Mouse (Mus musculus): ENCODE results near the gene Tmem156.
"Not testable (repeated sequence)": the region's sequence is repeated elsewhere in the genome, so short reads cannot be mapped to it uniquely, and the experiment has no call there.

Gene Tmem156

DNA sequence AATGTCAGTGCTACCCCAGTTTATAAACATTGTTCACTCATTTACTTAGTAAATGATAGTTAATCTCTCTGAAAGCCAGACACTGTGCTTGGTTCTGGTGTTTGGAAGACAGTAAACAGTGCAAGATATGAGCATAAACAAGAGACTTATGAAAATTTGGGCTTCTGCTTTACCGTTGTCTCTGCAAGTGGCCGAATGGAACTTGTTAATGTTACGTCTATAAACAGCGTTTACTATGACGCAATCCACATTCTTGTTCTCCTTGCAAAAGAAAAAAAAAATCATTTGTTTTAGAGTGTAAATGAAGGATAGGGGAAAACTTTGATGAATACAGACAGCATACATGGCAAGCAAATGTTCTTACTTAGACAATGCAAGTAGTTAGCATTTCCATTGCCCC lies at the start of gene Tmem156:
Gene Tmem156, minus strand, starts transcription at position 212 of the 400 bp plus-strand sequence.
- CTCF ChIA-PET: interaction anchor here (0.6 kb wide), 1 partner anchor 11 kb away, joined by 15 read pairs; no protein-coding TSS in a partner anchor

DNA sequence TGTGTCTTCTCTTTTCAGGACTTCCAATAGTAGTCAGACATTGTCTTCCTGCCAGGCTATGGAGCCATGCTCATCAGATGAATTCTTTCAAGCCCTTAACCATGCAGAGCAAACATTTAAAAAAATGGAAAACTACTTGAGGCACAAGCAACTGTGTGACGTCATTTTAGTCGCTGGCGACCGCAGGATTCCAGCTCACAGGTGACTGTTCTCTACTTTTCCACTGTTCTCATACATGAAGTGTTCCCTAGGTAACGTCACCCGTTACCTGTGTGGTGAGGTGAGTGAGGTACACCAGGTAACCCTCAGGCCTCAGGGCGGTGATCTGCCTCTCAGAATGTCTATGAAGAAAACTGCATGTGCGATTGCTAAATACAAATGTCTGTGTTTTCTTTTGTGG lies 49.3 kb upstream of the Tmem156 start:
- CTCF ChIA-PET: no interaction called here

DNA sequence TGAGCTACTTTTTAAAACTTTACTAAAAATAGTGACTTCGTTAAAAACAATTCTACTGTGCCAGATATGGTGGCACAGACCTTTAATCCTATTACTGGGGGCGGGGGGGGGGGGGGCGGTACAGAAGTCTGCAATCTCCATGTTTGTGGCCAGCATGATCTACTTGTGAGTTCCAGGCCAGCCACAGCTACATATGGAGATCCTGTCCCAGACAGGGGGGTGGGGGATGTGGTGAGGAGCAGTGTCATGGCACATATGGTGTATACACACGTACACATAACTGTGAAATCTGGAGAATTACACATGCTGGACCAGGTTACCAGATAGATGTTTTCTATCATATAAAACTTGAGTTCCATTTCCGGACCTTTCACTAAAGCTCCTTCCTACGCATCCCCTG lies 45.1 kb upstream of the Tmem156 start:
- CTCF ChIA-PET: interaction anchor here (0.7 kb wide), 1 partner anchor 14 kb away, joined by 14 read pairs; no protein-coding TSS in a partner anchor

DNA sequence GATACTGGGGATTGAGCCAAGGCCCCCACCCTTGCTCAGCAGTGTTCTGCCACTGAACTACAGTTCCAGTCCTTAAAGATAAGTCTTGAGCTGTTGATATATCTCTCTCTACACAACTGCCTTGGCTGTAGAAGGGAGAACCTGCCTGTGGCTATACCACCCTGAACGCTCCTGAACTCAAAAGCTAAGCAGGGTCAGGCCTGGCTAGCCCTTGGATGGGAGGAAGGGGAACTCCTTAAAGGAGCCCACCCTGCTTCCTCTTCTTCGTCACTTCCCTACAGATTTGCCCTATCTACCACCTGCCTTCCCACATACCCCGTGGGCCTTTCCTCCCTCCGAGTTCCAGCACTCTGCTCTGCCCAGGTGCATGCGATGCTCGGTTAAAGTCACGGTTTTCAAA lies 44.2 kb upstream of the Tmem156 start:
- CTCF ChIA-PET: no interaction called here

DNA sequence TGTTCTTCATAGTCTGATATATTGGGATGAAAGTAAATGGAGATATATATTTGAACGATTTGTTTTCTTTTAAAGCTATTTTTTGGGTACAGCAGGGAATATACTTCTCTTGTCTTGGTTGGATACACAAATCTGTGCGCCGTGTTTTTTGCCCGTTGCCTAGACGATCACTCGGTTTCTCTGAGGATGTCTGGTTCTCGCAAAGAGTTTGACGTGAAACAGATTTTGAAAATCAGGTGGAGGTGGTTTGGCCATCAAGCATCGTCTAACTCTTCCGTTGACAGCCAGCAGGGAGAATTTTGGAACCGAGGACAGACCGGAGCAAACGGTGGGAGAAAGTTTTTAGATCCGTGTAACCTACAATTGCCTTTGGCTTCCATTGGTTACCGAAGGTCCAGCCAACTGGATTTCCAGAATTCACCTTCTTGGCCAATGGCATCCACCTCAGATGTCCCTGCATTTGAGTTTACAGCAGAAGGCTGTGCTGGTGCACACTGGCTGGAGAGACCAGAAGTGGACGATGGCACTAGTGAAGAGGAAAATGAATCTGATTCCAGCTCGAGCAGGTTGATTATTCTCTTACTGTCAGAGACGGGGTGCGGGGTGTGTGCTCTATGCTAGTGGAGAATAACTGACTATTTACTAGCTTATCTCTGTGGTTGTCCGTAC lies 39.4 kb upstream of the Tmem156 start:
- CTCF ChIA-PET: no interaction called here

DNA sequence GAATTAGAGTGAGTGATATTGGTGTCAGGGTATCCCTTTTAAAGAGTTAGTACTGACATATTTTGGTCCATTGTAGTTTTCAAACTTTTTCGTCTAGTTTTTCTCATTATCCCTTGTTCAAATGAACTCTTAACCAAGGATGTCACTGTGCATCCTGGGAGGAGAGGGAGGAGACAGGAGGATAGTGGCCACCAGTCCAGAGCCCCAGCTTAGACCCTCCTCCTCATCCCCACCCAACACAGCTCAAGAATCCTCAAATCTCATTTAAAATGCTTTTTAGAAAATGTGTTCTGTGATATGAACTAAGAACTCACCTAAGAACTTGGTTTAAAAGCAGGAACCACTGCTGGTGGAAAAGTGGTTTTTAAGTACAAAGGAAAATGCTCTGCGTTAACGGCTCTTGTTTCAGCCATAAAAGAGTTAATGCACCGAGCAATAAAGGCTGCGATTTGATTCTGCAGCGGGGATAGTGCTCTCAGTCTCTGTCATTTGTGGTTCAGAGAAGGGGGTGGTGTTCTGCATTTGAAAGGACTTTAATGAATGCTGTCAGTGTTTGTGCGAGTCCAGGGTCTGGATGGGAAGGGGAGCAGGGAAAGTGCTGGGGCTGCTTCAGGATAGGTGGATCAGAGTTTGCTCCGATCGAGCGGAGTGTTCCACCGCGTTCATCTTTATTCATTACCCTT lies 38.7 kb upstream of the Tmem156 start:
- CTCF ChIA-PET: no interaction called here

DNA sequence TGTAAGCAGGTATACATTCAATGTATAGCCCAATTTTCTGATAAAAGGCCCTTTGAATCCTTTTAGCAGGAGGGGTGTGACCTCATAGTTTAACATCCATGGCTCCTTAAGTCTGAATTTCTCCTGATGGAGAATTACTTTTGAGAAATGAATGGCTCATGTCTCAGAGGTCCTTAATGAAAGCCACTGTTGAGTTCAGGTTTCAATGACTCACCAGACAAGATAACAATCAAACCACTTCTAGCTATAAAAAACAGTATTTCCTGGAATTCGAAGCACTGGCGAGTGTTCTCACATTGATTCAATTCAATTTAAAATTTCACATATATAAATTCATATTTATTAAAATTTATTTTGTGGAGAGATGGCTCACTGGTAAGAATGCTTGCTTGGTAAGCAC lies 36.5 kb upstream of the Tmem156 start:
- CTCF ChIA-PET: no interaction called here

DNA sequence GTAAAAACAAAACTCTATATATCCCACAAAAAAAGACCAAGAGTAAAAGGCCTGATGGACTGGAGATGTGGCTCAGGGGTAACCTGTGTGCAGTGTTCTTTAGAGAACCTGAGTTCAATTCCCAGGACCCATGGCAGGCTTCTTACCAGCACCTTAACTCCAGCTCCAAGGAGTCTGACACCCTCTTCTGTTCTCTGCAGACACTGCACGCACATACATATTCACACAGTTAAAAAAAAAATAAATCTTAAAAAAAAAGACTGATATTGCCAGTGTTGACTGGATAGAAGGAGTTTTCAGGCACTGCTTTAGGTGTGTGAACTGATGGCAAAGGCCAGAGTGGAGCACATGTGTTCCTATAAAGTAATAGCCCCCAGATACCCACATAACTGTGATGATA lies 34.2 kb upstream of the Tmem156 start:
- CTCF ChIA-PET: no interaction called here

DNA sequence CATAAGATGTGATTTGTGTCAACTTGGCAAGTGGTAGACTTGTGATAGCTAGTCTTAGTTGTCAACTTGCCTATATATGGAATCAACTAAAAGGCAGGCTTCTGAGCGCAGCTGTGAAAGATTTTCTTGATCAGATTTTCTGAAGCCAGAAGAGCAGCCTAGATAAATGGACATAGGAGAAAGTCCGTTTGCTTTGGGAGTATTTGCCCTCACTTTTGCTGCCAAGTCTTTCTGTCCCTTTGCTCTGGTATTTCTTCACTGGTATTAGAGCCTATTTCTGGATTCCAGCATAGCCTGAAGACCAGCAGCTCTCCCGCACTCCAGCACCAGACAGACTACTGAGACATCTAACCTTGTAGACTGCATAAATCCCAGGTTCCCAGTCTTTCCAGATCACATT lies 30.7 kb upstream of the Tmem156 start:
- CTCF ChIA-PET: interaction anchor here (0.7 kb wide), 1 partner anchor 14 kb away, joined by 14 read pairs; no protein-coding TSS in a partner anchor

DNA sequence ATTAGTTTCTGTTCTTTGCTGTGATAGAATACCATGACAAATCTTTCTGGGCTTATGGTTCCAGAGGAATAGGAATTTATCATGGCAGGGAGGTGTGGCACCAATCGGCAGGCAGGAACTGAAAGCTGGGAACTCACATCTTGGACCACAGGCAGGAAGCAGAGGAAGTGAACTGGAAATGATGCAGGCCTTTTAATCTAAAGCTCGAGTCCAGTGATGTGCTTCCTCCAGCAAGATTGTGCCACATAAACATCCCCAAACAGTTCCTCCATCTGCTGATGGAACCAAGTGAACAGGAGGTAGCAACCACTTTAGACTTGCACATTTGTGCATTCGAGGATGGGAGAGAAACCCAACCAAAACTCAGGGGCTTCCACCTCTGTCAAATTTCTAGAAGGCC lies 28.0 kb upstream of the Tmem156 start:
- CTCF ChIA-PET: no interaction called here

DNA sequence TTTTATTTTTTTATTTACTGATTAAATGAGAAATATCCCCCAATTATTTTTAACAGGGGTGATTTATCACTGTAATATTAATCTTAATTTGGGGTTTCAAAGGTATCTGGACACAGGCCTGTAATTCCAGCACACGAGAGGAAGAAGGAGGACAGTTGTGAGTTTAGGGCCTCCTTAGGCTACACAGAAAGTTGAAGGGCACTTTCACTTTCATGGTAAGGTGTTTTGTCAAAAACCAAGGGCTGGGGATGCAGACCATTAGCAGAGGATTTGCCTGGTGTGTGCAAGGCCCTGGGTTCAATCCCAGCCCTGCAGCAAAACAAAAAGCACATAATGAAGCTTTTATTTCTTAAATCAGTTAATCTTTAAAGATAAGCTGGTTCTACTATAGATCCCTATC lies 27.6 kb upstream of the Tmem156 start:
- CTCF ChIA-PET: no interaction called here

DNA sequence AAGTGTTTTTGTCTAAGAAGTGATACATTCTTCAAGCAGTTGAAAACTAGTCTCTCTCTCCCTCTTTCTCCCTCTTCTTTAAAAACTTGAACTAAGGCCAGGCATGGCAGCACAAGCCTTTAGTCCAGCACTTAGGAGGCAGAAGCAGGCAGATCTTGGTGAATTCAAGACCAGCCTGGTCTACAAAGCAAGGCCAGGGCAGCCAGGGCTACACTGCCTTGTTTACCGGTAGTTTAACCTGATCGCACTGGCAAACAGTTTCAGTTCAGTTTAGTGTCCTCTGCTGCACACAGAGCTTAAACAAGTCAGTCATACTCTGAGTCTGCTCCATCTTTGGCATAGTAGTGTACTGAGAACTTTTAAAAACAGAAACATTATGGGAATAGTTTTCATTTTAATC lies 24.9 kb upstream of the Tmem156 start:
- CTCF ChIA-PET: no interaction called here

DNA sequence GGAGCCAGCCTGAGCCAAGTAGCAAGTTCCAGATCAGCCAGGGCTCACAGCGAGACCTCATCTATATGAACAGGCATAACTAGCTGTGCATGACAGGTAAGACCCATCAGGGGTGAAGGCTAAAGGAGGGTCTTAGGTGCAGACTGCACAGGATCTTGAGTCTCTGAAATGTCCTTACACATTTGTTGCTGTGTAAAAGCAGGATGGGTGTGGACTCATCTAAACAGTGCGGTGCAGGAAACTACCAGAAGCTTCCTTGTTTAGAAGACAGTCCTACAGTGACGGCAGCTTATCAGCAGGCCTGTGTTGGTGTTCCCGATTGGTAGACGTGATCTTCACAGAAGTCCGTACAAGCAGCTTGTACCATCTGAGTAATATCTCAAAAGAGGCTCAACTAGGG lies 21.4 kb upstream of the Tmem156 start:
- CTCF ChIA-PET: interaction anchor here (0.5 kb wide), 1 partner anchor 242 kb away, joined by 3 read pairs; no protein-coding TSS in a partner anchor

DNA sequence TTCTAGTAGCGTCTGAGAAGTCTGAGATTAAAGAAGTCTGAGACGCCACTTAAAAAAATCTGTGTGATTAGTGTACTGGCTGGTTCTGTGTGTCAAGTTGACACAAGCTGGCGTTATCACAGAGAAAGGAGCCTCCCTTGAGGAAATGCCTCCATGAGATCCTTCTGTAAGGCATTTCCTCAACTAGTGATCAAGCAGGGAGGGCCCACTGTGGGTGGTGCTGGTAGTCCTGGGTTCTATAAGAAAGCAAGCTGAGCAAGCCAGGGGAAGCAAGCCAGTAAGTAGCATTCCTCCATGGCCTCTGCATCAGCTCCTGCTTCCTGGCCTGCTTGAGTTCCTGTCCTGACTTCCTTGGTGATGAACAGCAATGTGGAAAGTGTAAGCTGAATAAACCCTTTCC lies 20.3 kb upstream of the Tmem156 start:
- CTCF ChIA-PET: not testable (repeated sequence)

DNA sequence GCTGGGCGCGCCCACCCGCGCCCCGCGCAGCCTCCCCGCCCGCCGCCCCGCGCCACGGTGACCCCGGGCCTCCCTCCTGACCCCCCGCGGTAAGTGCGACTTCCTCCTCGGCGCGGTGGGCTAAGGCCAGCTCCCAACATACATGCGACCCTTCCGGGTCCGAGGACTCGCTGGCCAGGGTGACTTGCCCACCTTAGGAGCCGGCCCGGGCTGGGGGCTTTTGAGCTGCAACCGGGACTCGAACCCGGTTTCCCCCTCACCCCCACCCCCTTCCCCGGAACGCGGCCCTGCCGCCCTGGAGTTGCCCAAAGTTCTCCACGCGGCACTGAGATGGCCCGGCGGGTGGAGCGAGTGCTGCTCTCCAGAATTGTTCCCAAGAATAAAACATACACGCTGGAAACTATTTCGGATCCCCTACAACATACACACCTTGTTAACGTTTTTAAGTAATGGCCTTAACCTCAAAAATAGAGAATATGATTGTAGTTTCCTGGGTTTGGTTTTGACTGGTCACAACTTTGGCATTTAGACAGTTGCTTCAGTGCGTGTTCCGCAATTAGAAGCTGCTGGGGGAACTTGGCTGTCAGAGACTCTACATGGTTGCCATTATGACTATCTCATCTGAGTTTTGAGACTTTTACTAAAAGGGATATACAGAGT lies 16.0 kb upstream of the Tmem156 start:
- CTCF ChIA-PET: interaction anchor here (0.5 kb wide), 1 partner anchor 472 kb away, joined by 3 read pairs; no protein-coding TSS in a partner anchor

DNA sequence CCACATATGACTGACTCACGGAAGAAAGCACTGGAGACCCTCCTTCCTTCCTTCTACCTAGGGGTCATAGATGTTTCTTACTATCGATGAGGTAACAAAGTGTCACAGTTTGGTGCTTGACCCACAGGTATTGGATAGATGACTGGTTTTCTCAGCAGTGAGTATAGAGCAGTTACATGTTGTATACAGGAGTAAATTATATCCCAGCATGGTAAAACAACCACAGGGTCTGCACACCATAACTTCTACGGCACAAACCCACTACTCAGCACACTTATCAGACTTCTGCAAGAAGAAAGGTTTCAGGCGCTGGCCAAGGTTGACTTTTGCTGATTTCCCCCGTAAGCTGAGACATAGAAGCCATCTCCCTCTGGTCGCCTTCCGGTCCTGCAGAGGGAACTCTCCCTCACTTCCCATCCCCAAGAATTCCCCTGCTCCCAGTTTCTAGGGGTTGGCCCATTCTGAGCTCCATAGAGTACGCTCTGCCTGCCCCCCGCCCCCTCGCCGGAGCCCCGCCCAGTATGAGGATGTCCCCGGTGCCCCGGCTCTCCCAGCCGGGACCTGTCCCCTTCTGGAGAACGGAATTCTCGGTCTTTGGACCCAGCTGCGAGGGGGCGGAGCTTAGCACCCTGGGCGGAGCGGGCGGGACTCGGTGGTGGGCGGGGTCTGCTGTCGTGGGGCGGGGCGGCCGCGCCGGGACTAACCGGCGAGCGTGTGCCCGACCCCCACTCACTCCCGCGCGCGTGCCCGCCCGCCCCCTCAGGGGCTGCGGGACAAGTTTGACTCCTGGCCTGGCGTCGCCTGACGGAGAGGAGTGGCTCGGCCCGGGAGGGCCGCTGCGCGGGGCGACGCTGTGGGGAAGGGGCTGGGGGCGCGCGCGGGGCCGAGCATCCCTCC lies 15.2 kb upstream of the Tmem156 start, which contains the start of gene Klhl5:
Gene Klhl5, plus strand, starts transcription at position 664 of the 897 bp plus-strand sequence.
- CTCF ChIA-PET: interaction anchor here (0.5 to 1.2 kb wide), 2 partner anchors 41 to 472 kb away, joined by 3 read pairs; no protein-coding TSS in a partner anchor

DNA sequence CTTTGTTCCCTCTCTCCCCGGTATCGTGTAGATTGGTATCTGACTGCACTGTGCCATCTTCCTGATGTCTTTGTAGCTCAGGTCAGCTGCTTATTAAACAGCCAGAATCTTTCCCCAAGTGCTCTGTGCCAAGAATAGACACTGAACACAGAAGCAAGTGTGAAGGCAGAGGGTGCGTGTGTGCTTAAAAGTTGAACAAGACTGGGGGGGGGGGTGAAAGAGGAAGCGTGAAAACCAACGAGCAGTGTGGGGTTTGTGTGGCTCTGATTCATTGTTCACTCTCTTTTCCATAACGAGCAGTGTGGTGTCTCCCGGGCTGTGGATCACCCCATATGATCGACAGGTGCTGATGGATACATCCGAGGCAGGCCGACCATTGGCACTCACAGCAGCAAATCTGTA lies 10.7 kb upstream of the Tmem156 start:
- CTCF ChIA-PET: interaction anchor here (0.7 kb wide), 1 partner anchor 11 kb away, joined by 15 read pairs; no protein-coding TSS in a partner anchor

DNA sequence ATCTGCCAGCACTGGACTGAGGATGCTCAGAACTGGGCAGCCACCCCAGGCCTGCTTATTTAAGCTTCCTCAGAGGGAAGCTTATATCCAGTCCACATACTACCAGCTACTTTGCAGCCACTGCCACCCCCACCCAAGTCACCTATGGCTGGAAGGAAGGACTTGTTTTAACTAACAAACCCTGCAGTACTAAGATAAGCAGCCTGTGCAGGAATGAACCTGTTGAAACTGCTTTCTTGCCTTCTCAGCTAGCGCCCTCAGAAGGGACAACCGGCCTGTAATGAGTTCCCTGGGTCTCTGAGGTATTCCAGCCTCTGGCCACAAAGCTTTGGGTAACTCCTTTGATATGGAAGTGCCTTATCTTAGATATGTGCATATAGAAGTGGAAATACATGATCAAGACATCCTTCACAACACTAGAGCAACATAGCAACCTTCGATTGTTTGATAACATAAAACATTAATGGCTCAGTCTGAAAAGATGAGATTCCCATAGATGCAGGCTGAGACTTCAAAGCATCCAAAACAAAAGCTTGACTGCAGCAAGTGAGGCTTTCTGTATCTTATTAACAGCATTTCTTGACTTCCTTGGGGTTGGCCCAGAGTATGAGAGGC lies 10.2 kb upstream of the Tmem156 start:
- CTCF ChIA-PET: interaction anchor here (0.5 kb wide), 1 partner anchor 218 kb away, joined by 4 read pairs; no protein-coding TSS in a partner anchor

DNA sequence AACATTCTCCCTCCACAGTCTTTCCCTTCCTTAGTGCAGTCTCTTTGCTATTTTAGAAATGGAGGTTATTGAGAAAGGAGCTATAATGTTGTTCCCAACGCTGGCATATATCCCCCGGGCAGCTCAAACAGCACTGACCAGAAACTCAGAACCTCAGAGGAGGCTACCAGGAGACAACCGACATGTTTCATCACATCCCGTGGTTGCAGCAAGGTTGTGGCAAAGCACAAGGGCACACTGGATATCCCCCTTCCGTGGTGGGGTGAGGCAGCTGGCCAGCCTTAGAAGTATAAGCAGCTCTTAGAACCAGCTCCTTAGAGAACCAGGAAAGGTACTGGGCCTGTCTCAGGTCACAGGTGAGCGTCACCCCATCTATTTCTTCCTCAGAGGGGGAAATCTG lies 9.7 kb upstream of the Tmem156 start:
- CTCF ChIA-PET: interaction anchor here (0.5 kb wide), 1 partner anchor 218 kb away, joined by 4 read pairs; no protein-coding TSS in a partner anchor

DNA sequence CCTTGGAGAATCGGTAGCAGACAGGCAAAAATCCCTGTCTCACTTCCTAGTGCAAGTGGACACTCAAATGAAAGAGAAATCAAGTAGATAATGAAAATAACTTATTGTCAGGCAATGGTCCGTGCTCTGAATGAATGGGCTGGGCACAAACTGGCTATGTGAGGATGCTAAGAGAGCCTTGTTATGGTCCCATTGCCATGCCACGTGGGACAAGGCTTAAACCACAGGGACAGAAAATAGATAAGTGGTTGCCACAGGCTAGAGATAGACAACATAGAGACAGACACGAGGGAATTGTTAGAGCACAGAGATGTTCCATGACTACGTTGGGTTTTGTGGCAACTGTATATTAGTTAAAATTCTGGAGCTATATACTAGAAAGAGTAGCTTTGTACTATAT lies 9.3 kb upstream of the Tmem156 start:
- CTCF ChIA-PET: no interaction called here

DNA sequence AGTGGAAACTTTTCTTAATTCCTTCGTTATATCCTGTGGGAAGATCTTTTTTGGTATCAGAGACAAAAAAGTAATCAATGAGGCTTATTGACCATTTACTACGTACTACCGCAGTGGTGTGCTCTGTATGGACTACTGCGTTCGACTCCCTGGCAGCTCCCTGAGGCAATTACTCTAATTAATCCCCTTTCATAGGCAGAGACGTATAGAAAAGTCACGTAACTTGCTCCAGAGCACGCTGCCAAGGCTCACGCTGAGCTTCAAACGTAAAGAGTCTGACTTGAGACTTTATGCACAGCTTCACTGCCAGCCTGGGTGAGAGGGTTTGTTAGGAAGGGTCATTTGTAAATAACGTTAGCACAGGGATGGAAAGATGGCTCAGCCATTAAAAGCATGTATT lies 8.1 kb upstream of the Tmem156 start:
- CTCF ChIA-PET: interaction anchor here (0.6 kb wide), 1 partner anchor 233 kb away, joined by 5 read pairs; no protein-coding TSS in a partner anchor
